Mouse (Mus musculus): ENCODE results near the gene Rfesd.
A peak's percentile ranks its signal among the peaks of the same experiment; 100 is the strongest.

The Rfesd gene

GRCm38 (mm10) chr13:76017974-76018843 is at the start of gene Rfesd:
Rfesd (minus strand) TSS chr13:76018719.
- peak; percentile 98 to 99 for DNase-seq

- DNase-seq = peak in 1 of 2 experiments; percentile 11
These were observed 45.9 kb upstream of the Rfesd start for GRCm38 (mm10) chr13:76064363-76064945.

- DNase-seq = no peak
These were observed 45.0 kb upstream of the Rfesd start for GRCm38 (mm10) chr13:76063548-76063947.

GRCm38 (mm10) chr13:76062569-76062968 is 44.0 kb upstream of the Rfesd start:
- DNase-seq = no peak

GRCm38 (mm10) chr13:76062126-76062525 is 43.6 kb upstream of the Rfesd start:
- DNase-seq = no peak

GRCm38 (mm10) chr13:76059591-76059990 is 41.1 kb upstream of the Rfesd start:
- DNase-seq = no peak

- no peak for DNase-seq
These were observed 38.9 kb upstream of the Rfesd start for GRCm38 (mm10) chr13:76057267-76058069.

- no peak for DNase-seq
These were observed 38.4 kb upstream of the Rfesd start, which contains the start of gene Gpr150 for GRCm38 (mm10) chr13:76056896-76057266. Gpr150 (minus strand) TSS chr13:76056996.

- peak; percentile 73 to 84 for DNase-seq
These were observed 37.8 kb upstream of the Rfesd start for GRCm38 (mm10) chr13:76056261-76056724.

- DNase-seq = peak; percentile 29 to 59
These were observed 37.1 kb upstream of the Rfesd start for GRCm38 (mm10) chr13:76055391-76056232.

- DNase-seq = no peak
These were observed 26.5 kb upstream of the Rfesd start for GRCm38 (mm10) chr13:76044971-76045370.

- no peak for DNase-seq
These were observed 23.9 kb upstream of the Rfesd start for GRCm38 (mm10) chr13:76042455-76042854.

- no peak for DNase-seq
These were observed 6.1 kb upstream of the Rfesd start for GRCm38 (mm10) chr13:76024588-76024987.

- DNase-seq = peak in 1 of 2 experiments; percentile 16
These were observed 3.3 kb upstream of the Rfesd start for GRCm38 (mm10) chr13:76021782-76022181.

GRCm38 (mm10) chr13:76018844-76019400 is 403 bp upstream of the Rfesd start:
- no peak for DNase-seq

GRCm38 (mm10) chr13:76017465-76017864 is 1.1 kb downstream of the Rfesd start:
- no peak for DNase-seq

- DNase-seq = no peak
These were observed 4.0 kb downstream of the Rfesd start for GRCm38 (mm10) chr13:76014511-76014910.

GRCm38 (mm10) chr13:76003272-76003671 is 15.2 kb downstream of the Rfesd start:
- no peak for DNase-seq

- DNase-seq = peak; percentile 53 to 61
These were observed 26.1 kb downstream of the Rfesd start for GRCm38 (mm10) chr13:75992169-75993028.

GRCm38 (mm10) chr13:75988096-75988495 is 30.4 kb downstream of the Rfesd start:
- peak; percentile 20 to 33 for DNase-seq

- DNase-seq = peak in 1 of 2 experiments; percentile 15
These were observed 36.6 kb downstream of the Rfesd start for GRCm38 (mm10) chr13:75981901-75982300.
